Mouse (Mus musculus): ENCODE results near the gene Gm44502. TPM values are rescaled to one million over a fixed set of nuclear protein-coding genes. Genes with fewer than 3 reads are reported as not detected.
"Not testable (repeated sequence)": the region's sequence is repeated elsewhere in the genome, so short reads cannot be mapped to it uniquely, and the experiment has no call there.

The Gm44502 gene
- total and polyA plus RNA-seq, 2 experiments from 2014 or later, result 1.7 TPM; not detected in 1

DNA sequence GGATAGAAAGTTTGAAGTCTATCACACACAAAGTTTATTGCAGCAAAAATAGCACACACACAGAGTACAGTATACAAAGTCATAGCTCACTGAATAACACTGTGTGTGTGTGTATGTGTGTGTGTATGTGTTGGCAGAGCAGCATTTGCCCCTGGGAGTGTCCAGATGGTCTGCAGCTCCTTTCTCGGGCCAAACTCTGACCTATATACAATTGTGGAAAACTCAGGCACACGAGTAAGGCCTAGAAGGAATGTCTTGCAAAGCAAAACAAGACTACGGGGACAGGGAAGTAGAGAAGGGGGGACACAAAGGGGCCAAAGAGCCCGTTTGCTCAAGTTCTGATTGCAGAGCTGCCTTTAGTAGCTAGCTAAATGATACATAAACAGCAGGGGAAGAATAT is 3.5 kb upstream of the Gm44502 start:
- no peak overlapping the region for H3K4me3 ChIP-seq (ENCODE audit: low read depth, low read length)
- H3K4me1 ChIP-seq (ENCODE audit: insufficient read depth), result peaks cover 10% of the 10 kb centered on the region; the same call in 1 of the 2 replicates
- H3K9me3 ChIP-seq (ENCODE audit: low read length), result no peaks in the 10 kb centered on the region
- no peak for TF ChIP-seq CTCF (IDR thresholded peaks at IDR 0.05; ENCODE audit: low read depth)
- ATAC-seq (no peak), DNase-seq (no peak)
- no peak overlapping the region for H3K4me2 ChIP-seq (ENCODE audit: low read depth)
- no peak overlapping the region for H3K27ac ChIP-seq (ENCODE audit: low read depth, low read length)
- H3K27me3 ChIP-seq (ENCODE audit: insufficient read depth, low read length), result no peaks in the 10 kb centered on the region
- H3K9ac ChIP-seq, result no peak overlapping the region
- H3K36me3 ChIP-seq (ENCODE audit: insufficient read depth), result peaks cover 1% of the 10 kb centered on the region; the same call in 1 of the 2 replicates
- 81% methylated on average over 4 of the region's 4 CpGs for WGBS

DNA sequence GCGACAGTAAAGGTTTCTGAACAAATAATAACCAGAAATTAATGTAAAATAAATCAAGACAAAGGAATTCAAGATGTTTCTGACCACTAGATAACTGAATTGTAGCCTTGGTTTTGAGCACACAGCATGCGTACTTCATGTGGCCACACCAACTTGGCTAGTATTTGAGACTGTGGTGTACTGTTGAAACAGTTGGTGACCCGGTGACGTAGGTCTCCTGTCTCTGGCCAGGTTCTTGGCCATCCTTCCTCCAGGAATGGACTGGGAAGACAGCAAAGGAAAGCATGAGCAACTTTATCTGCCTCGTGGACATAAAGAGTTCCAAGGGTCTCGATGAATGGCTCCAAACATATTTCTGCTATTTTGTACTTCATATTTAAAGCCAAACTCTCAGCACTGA is 2.3 kb upstream of the Gm44502 start:
- DNase-seq, result no peak
- H3K36me3 ChIP-seq (ENCODE audit: insufficient read depth), result peaks cover 12% of the 10 kb centered on the region
- TF ChIP-seq CTCF (IDR thresholded peaks at IDR 0.05; ENCODE audit: low read depth), result no peak
- 97% methylated on average over 6 of the region's 6 CpGs for WGBS
- H3K9ac ChIP-seq, result no peak overlapping the region
- H3K27me3 ChIP-seq (ENCODE audit: insufficient read depth, low read length), result no peaks in the 10 kb centered on the region
- no peaks in the 10 kb centered on the region for H3K9me3 ChIP-seq (ENCODE audit: low read length)
- no peak overlapping the region for H3K27ac ChIP-seq (ENCODE audit: low read depth, low read length)
- H3K4me3 ChIP-seq (ENCODE audit: low read depth, low read length), result no peak overlapping the region
- peaks cover 10% of the 10 kb centered on the region; the same call in 1 of the 2 replicates for H3K4me1 ChIP-seq (ENCODE audit: insufficient read depth)
- ATAC-seq, result no peak
- no peak overlapping the region for H3K4me2 ChIP-seq (ENCODE audit: low read depth)

GRCm38 (mm10) chr15:89431271-89431670 is 1.8 kb upstream of the Gm44502 start:
- H3K9ac ChIP-seq, result no peak overlapping the region
- TF ChIP-seq CTCF (IDR thresholded peaks at IDR 0.05; ENCODE audit: low read depth), result no peak
- peaks cover 10% of the 10 kb centered on the region; the same call in 1 of the 2 replicates for H3K4me1 ChIP-seq (ENCODE audit: insufficient read depth)
- H3K27ac ChIP-seq (ENCODE audit: low read depth, low read length), result no peak overlapping the region
- ATAC-seq (no peak), DNase-seq (no peak)
- H3K36me3 ChIP-seq (ENCODE audit: insufficient read depth), result peaks cover 17% of the 10 kb centered on the region
- H3K4me3 ChIP-seq (ENCODE audit: low read depth, low read length), result no peak overlapping the region
- H3K9me3 ChIP-seq (ENCODE audit: low read length), result no peaks in the 10 kb centered on the region
- 90% methylated on average over 3 of the region's 3 CpGs for WGBS
- H3K4me2 ChIP-seq (ENCODE audit: low read depth), result no peak overlapping the region
- no peaks in the 10 kb centered on the region for H3K27me3 ChIP-seq (ENCODE audit: insufficient read depth, low read length)

- ATAC-seq; H3K27ac ChIP-seq (ENCODE audit: low read depth, low read length); H3K4me3 ChIP-seq (ENCODE audit: low read depth, low read length); DNase-seq; H3K4me2 ChIP-seq (ENCODE audit: low read depth); H3K9ac ChIP-seq; H3K9me3 ChIP-seq (ENCODE audit: low read length); H3K27me3 ChIP-seq (ENCODE audit: insufficient read depth, low read length); H3K4me1 ChIP-seq (ENCODE audit: insufficient read depth): not testable (repeated sequence)
- 93% methylated on average over 6 of the region's 9 CpGs for WGBS
- peaks cover 22% of the 10 kb centered on the region for H3K36me3 ChIP-seq (ENCODE audit: insufficient read depth)
Observed at GRCm38 (mm10) chr15:89430771-89431170, 1.3 kb upstream of the Gm44502 start.

DNA sequence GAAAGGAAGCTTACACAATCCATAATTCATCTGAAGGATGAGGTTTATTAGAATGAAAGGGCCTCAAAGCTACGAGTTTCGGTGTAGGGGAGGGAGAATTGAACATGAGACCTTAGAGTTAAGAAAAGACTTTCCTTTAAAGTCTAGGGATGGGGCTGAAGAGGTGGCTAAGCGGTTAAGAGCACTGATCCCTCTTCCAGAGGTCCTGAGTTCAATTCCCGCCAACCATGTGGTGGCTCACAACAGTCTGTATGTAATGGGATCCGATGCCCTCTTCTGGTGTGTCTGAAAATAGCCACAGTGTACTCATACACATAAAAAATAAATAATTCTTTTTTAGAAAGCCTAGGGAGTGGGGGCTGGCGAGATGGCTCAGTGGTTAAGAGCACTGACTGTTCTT is 845 bp upstream of the Gm44502 start:
- H3K27ac ChIP-seq (ENCODE audit: low read depth, low read length), result peak overlapping the region; percentile 89
- no peaks in the 10 kb centered on the region for H3K9me3 ChIP-seq (ENCODE audit: low read length)
- no peaks in the 10 kb centered on the region for H3K27me3 ChIP-seq (ENCODE audit: insufficient read depth, low read length)
- H3K4me1 ChIP-seq (ENCODE audit: insufficient read depth), result peaks cover 10% of the 10 kb centered on the region; the same call in 1 of the 2 replicates
- ATAC-seq (no peak), DNase-seq (no peak)
- peak overlapping the region; percentile 65 for H3K4me3 ChIP-seq (ENCODE audit: low read depth, low read length)
- peaks cover 23% of the 10 kb centered on the region for H3K36me3 ChIP-seq (ENCODE audit: insufficient read depth)
- H3K9ac ChIP-seq, result peak overlapping the region; percentile 74
- TF ChIP-seq CTCF (IDR thresholded peaks at IDR 0.05; ENCODE audit: low read depth), result peak; percentile 41
- peak overlapping the region; percentile 95 for H3K4me2 ChIP-seq (ENCODE audit: low read depth)
- WGBS, result 47% methylated on average over 6 of the region's 6 CpGs

DNA sequence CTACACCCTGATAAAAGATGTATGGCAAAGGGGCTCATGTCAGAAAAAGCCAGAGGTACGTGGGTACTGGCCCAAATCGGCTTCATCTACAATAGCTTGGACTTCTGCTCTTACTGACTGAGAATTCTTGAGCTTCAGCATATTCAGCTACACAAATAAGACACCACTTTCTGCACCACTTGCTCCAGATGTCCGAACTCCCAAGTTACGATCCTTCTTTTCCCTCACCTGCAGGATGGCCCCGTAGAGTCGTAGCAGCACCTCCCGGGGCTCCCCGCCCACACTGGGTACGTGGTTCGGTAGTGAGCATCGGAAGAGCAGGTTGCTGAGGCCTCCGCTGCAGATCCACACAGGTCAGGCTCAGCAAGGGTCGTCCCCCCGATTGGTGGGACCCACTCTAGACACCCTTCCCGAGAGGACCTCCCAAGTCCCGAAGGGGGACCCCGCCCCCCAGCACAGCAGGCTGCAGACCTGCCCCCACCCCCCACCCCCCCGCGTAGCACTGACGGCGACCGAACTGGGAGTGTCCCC is 610 bp downstream of the Gm44502 start:
- 4% methylated on average over 22 of the region's 22 CpGs for WGBS
- H3K9ac ChIP-seq, result peak overlapping the region; percentile 74
- peak; percentile 35 for DNase-seq

DNA sequence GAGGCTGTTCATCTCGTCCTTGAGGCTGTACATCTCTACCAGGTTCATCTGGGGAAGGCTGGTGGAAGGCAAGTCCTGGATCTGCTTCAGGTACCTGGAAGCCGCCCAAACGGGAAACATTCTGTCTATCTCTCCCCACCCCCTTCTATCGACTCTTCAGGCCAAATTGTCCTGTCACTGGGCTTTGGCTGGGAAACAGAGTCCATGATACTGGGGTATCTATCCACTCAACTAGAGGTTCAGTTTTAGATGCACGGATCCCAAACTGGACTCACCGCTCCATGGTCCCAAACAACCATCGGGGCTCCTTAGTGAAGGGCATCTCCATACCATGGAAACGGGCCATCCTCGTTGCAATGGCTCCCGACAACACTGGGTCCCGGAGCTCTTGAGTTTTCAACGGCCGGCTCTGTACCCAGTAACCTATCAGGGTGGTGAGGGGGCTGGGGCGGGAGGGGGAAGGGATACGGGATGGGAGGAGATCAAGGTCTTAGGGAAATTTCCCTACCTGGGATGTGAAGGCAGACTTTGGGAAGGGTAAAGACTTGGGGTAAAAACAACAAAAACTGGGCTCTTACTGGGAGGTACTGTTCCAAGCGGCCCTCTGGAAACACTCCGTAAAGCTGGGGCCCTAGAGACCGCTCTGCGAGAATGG is 1.2 kb downstream of the Gm44502 start:
- DNase-seq, result no peak
- H3K27me3 ChIP-seq (ENCODE audit: insufficient read depth, low read length), result no peaks in the 10 kb centered on the region
- H3K9me3 ChIP-seq (ENCODE audit: low read length), result no peaks in the 10 kb centered on the region
- WGBS, result 83% methylated on average over 19 of the region's 19 CpGs
- TF ChIP-seq CTCF (IDR thresholded peaks at IDR 0.05; ENCODE audit: low read depth), result no peak
- H3K9ac ChIP-seq, result 0 out of 2 replicates have a peak overlapping the region, but pooled peaks have one; percentile 74
- peak overlapping the region; percentile 65 for H3K4me3 ChIP-seq (ENCODE audit: low read depth, low read length)
- ATAC-seq, result no peak
- H3K36me3 ChIP-seq (ENCODE audit: insufficient read depth), result peaks cover 23% of the 10 kb centered on the region
- H3K4me1 ChIP-seq (ENCODE audit: insufficient read depth), result peaks cover 10% of the 10 kb centered on the region; the same call in 1 of the 2 replicates
- no peak overlapping the region for H3K27ac ChIP-seq (ENCODE audit: low read depth, low read length)
- peak overlapping the region; percentile 95 for H3K4me2 ChIP-seq (ENCODE audit: low read depth)

More for the DNA sequence above, 610 bp downstream of the Gm44502 start:
- Histone ChIP-seq H3K36me3 (ENCODE audit: insufficient read depth) (peaks cover 23% of the 10 kb centered on the region), H3K4me3 (ENCODE audit: low read depth, low read length) (peak overlapping the region; percentile 65), H3K4me2 (ENCODE audit: low read depth) (peak overlapping the region; percentile 95), H3K9me3 (ENCODE audit: low read length) (no peaks in the 10 kb centered on the region), H3K4me1 (ENCODE audit: insufficient read depth) (peaks cover 10% of the 10 kb centered on the region; the same call in 1 of the 2 replicates), H3K27me3 (ENCODE audit: insufficient read depth, low read length) (no peaks in the 10 kb centered on the region), H3K27ac (ENCODE audit: low read depth, low read length) (peak overlapping the region; percentile 42; the same call in 1 of the 2 replicates)
- ATAC-seq, result peak; percentile 15
- TF ChIP-seq CTCF (IDR thresholded peaks at IDR 0.05; ENCODE audit: low read depth), result no peak

Data from forebrain, postnatal 0 days (tissue).